ENCODE assay signal across 29 mouse cellular contexts in the genomic region with DNA sequence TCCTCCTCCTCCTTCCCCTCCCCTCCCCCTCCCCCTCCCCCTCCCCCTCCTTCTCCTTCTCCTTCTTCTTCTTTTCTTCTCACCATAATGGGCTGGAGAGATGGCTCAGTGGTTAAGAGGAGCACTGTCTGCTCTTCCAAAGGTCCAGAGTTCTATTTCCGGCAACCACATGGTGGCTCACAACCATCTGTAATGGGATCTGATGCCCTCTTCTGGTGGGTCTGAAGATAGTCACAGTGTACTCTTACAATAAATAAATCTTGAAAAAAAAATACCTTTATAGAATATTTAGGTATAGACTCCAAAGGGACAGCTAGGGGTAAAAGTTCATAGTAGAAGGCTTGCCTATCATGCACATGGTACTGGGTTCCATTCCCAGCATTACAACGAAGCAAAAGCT. TPM values are rescaled to one million over a fixed set of nuclear protein-coding genes. Genes with fewer than 3 reads are reported as not detected.
A peak's percentile ranks its signal among the peaks of the same experiment; 100 is the strongest.
DNase-seq lines count a peak whose midpoint lies in the region; ATAC-seq and TF ChIP-seq lines count a peak whose summit lies in the region.
"Had no signal": no experiment of that assay in that cellular context is flagged by ENCODE, and none has a peak within 500 bp of the region (broad histone marks: within the 10 kb centered on the region; RNA-seq: fewer than 3 reads in every experiment).

No protein-coding gene starts in this region.

- H3K9ac ChIP-seq in kidney, postnatal 0 days (ENCODE audit: low read depth, low read length): no peak overlapping the region
- H3K9ac ChIP-seq: embryonic facial prominence, embryonic 13.5 days; forebrain, embryonic 12.5 days; forebrain, embryonic 15.5 days; heart, embryonic 13.5 days; hindbrain, embryonic 14.5 days had no signal

- 0 out of 2 replicates have a peak, but pooled peaks have one; percentile 13 for TF ChIP-seq CTCF in kidney, postnatal 0 days (IDR thresholded peaks at IDR 0.05; ENCODE audit: low read depth)

- DNase-seq in kidney, postnatal 0 days (ENCODE audit: low spot score): no peak
- no peak for DNase-seq in kidney, postnatal 4 days
- DNase-seq in ES-CJ7 (ENCODE audit: low read depth, low spot score): peak; percentile 49
- peak; percentile 77 for DNase-seq in R1 (ENCODE audit: low read depth, low spot score)
- DNase-seq in lung, postnatal 36 days: no peak
- no peak for DNase-seq in left cerebral cortex, postnatal 14 days (ENCODE audit: low spot score in 2 of 2)
- no peak for DNase-seq in cerebellum, postnatal 25 days
- DNase-seq: adrenal gland, adult 2 months; adrenal gland, postnatal 14 days; cerebellum, adult 11 months; cerebellum, adult 2 months; cerebellum, adult 9-11 months; cerebellum, postnatal 36 days; embryo, embryonic 11 days; gastrocnemius, postnatal 25 days; heart, adult 2 months; heart, postnatal 14 days; heart, postnatal 4 days had no signal

- intact Hi-C loops in left cerebral cortex, postnatal 14 days (cut with DNase I): no loop called here

- H3K36me3 ChIP-seq in kidney, postnatal 0 days (ENCODE audit: insufficient read depth, low read length): no peaks in the 10 kb centered on the region
- H3K36me3 ChIP-seq: embryonic facial prominence, embryonic 10.5 days; embryonic facial prominence, embryonic 13.5 days; forebrain, embryonic 12.5 days; forebrain, embryonic 15.5 days; G1E; heart, embryonic 10.5 days had no signal

- no peak for ATAC-seq in kidney, postnatal 0 days (replicated peaks; ENCODE audit: low FRiP score, low read depth)
- ATAC-seq: forebrain, embryonic 15.5 days had no signal

- no peak overlapping the region for H3K4me2 ChIP-seq in kidney, postnatal 0 days (ENCODE audit: low read length)
- H3K4me2 ChIP-seq: embryonic facial prominence, embryonic 13.5 days; forebrain, embryonic 12.5 days; forebrain, embryonic 15.5 days; heart, embryonic 13.5 days; hindbrain, embryonic 14.5 days had no signal

- H3K9me3 ChIP-seq in kidney, postnatal 0 days (replicated peaks; ENCODE audit: low read length): no peaks in the 10 kb centered on the region
- H3K9me3 ChIP-seq: embryonic facial prominence, embryonic 10.5 days; embryonic facial prominence, embryonic 13.5 days; forebrain, embryonic 12.5 days; forebrain, embryonic 15.5 days; G1E; heart, embryonic 10.5 days; heart, embryonic 13.5 days had no signal

- no peak overlapping the region for H3K4me3 ChIP-seq in kidney, postnatal 0 days (replicated peaks; ENCODE audit: low read depth, low read length)
- H3K4me3 ChIP-seq: embryonic facial prominence, embryonic 10.5 days; embryonic facial prominence, embryonic 13.5 days; erythroblast, embryonic 14.5 days; forebrain, embryonic 12.5 days; forebrain, embryonic 15.5 days; heart, adult 2 months; heart, embryonic 10.5 days; heart, embryonic 13.5 days had no signal

- no peaks in the 10 kb centered on the region for H3K27me3 ChIP-seq in kidney, postnatal 0 days (ENCODE audit: insufficient read depth, low read length)
- H3K27me3 ChIP-seq: embryonic facial prominence, embryonic 13.5 days; forebrain, embryonic 12.5 days; forebrain, embryonic 15.5 days; heart, embryonic 13.5 days had no signal

- H3K4me1 ChIP-seq in kidney, postnatal 0 days (replicated peaks; ENCODE audit: insufficient read depth, low read length): 0 out of 2 replicates have a peak, but pooled peaks cover 3% of the 10 kb centered on the region
- H3K4me1 ChIP-seq: embryonic facial prominence, embryonic 13.5 days; forebrain, embryonic 15.5 days; heart, embryonic 10.5 days had no signal

- WGBS in kidney, postnatal 0 days: 90% methylated on average over 2 of the region's 2 CpGs

- H3K27ac ChIP-seq in kidney, postnatal 0 days: no peak overlapping the region
- H3K27ac ChIP-seq: embryonic facial prominence, embryonic 10.5 days; embryonic facial prominence, embryonic 13.5 days; forebrain, embryonic 12.5 days; forebrain, embryonic 15.5 days; heart, adult 2 months; heart, embryonic 10.5 days; heart, embryonic 13.5 days; hindbrain, embryonic 14.5 days had no signal

RNA-seq across cellular contexts. Expression of gene Armh1, which starts 9.3 kb away (rescaled TPM):
- 0.18 and 0.59 TPM in 2 replicates for polyA plus RNA-seq in kidney, postnatal 0 days (2015; fragmentation: Nextera tagmentation; extraction: Ambion mirVana)
- total RNA-seq in left cerebral cortex, postnatal 14 days (2021): under 1 TPM; 0.24 to 0.59 TPM
- total RNA-seq: G1E; gastrocnemius, adult 8-10 months; gastrocnemius, postnatal 25 days; heart, adult 2 months had no signal
- polyA plus RNA-seq: erythroblast, embryonic 14.5 days; G1E; hindbrain, embryonic 11.5 days had no signal

RNA-seq across cellular contexts. Expression of gene Tmem53, which starts 9.5 kb away (rescaled TPM):
- 34.4 and 40.5 TPM in 2 replicates for polyA plus RNA-seq in kidney, postnatal 0 days (2015; fragmentation: Nextera tagmentation; extraction: Ambion mirVana)
- 1 to 10 TPM; 2.3 to 3.6 TPM for total RNA-seq in left cerebral cortex, postnatal 14 days (2021)

Comparison
In these comparisons a context has a peak if more than half of its experiments do, and no peak if none do; other contexts are left out.
1. DNase-seq: peak in ES-CJ7 (single experiment) and R1 (single experiment); none in kidney, postnatal 0 days (single experiment), kidney, postnatal 4 days (0 of 2), lung, postnatal 36 days (single experiment), left cerebral cortex, postnatal 14 days (0 of 2) and cerebellum, postnatal 25 days (0 of 2).